Mouse (Mus musculus) spleen, adult 2 months (tissue): ENCODE measurements around the gene B4galnt2.

Source experiments
- CTCF ChIP-seq: fragments of 200-500 bp; IDR thresholded peaks from 2 replicates; pipeline ENCODE4 v1.5.1; 2011; ENCODE audit warnings: mild to moderate bottlenecking, inconsistent platforms; ENCODE audit not compliant: insufficient read depth, insufficient read length, insufficient replicate concordance; ENCODE audit errors: extremely low read depth
- POLR2A ChIP-seq: fragments of 200-500 bp; IDR thresholded peaks from 2 replicates; pipeline ENCODE4 v1.6.1; 2011; ENCODE audit warnings: low read depth, low read length, inconsistent platforms

GRCm38 (mm10) chr11:95834143-95834667 lies 80.5 kb downstream of the B4galnt2 start:
- TF ChIP-seq POLR2A: no peak; the same call in 1 of the 2 replicates
- no peak for TF ChIP-seq CTCF
